ENCODE assay signal across 15 mouse cellular contexts in the genomic region with DNA sequence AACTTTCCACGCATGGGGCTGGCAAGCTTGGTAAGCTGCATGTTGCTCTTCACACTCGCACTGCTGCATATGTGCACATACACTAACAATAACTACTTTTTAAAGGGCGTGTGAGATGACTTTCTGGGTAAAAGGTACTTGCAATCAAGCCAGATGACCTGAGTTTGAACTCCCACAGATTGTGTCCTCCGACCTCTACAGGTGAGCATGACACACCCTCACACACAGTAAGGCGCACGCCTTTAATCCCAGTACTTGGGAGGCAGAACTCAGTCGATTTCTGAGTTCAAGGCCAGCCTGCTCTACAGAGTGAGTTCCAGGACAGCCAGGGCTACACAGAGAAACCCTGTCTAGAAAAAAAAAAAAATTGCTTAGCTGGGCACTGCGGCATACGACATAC. TPM values are rescaled to one million over a fixed set of nuclear protein-coding genes. Genes with fewer than 3 reads are reported as not detected.
"Had no signal": no experiment of that assay in that cellular context is flagged by ENCODE, and none has a peak within 500 bp of the region (broad histone marks: within the 10 kb centered on the region; RNA-seq: fewer than 3 reads in every experiment).

No protein-coding gene starts in this region.

- H3K27me3 ChIP-seq: limb, embryonic 12.5 days; lung, embryonic 15.5 days; megakaryocyte, embryonic 14.5 days had no signal

- ATAC-seq: liver, embryonic 12.5 days; midbrain, embryonic 15.5 days had no signal

- H3K9me3 ChIP-seq: limb, embryonic 12.5 days; liver, embryonic 12.5 days; lung, embryonic 15.5 days; midbrain, embryonic 15.5 days; neural tube, embryonic 12.5 days had no signal

- H3K4me2 ChIP-seq: liver, embryonic 12.5 days; lung, embryonic 15.5 days; midbrain, embryonic 11.5 days; midbrain, embryonic 15.5 days had no signal

- H3K9ac ChIP-seq: liver, embryonic 12.5 days; lung, embryonic 15.5 days; midbrain, embryonic 15.5 days; neural tube, embryonic 12.5 days had no signal

- DNase-seq: kidney, postnatal 10 days; kidney, postnatal 4 days; lung, postnatal 14 days; thymus, adult 18-20 months; thymus, postnatal 14 days had no signal

- H3K36me3 ChIP-seq: limb, embryonic 12.5 days; liver, embryonic 12.5 days; lung, embryonic 15.5 days; midbrain, embryonic 15.5 days; neural tube, embryonic 12.5 days had no signal

- H3K4me3 ChIP-seq: layer of hippocampus, adult 2 months; limb, embryonic 12.5 days; liver, embryonic 12.5 days; lung, embryonic 15.5 days; megakaryocyte, embryonic 14.5 days; midbrain, embryonic 15.5 days; neural tube, embryonic 12.5 days had no signal

- H3K27ac ChIP-seq: limb, embryonic 12.5 days; liver, embryonic 12.5 days; midbrain, embryonic 15.5 days; neural tube, embryonic 12.5 days had no signal

RNA-seq across cellular contexts. Expression of gene Ttc24, which starts 58.2 kb away (rescaled TPM):
- polyA plus RNA-seq: limb, embryonic 12.5 days; liver, embryonic 12.5 days; liver, embryonic 16.5 days; lung, embryonic 15.5 days; macrophage; midbrain, embryonic 11.5 days; midbrain, embryonic 15.5 days; neural tube, embryonic 12.5 days had no signal
